Mouse (Mus musculus) intestine, embryonic 16.5 days (tissue): ENCODE measurements around the gene Paqr6. TPM values are rescaled to one million over a fixed set of nuclear protein-coding genes. Genes with fewer than 3 reads are reported as not detected.

Experiments used
- ATAC-seq: fragments of 200-750 bp; cut with Nextera tagmentation; 2 replicates; pipeline ENCODE4 v1.8.0; 2017; ENCODE audit warnings: moderate TSS enrichment, moderate library complexity
- H3K27ac ChIP-seq: fragments of 300-500 bp; sonication (generic); 2 replicates; pipeline ENCODE4 v1.5.1; 2014; ENCODE audit warnings: mild to moderate bottlenecking, low read length
- H3K27me3 ChIP-seq: fragments of 300-500 bp; sonication (generic); replicated peaks from 2 replicates; pipeline ENCODE4 v1.6.1; 2014; ENCODE audit warnings: low read length, control low read depth, mixed read lengths; ENCODE audit not compliant: control insufficient read depth, insufficient read depth
- H3K36me3 ChIP-seq: fragments of 300-500 bp; sonication (generic); 2 replicates; pipeline ENCODE4 v1.6.1; 2014; ENCODE audit warnings: low read length, control low read depth; ENCODE audit not compliant: control insufficient read depth, insufficient read depth
- H3K4me1 ChIP-seq: fragments of 300-500 bp; sonication (generic); 2 replicates; pipeline ENCODE4 v1.6.1; 2014; ENCODE audit warnings: low read length, control low read depth, mixed read lengths; ENCODE audit not compliant: control insufficient read depth, insufficient read depth
- H3K4me2 ChIP-seq: fragments of 300-500 bp; sonication (generic); 2 replicates; pipeline ENCODE4 v1.6.1; 2014; ENCODE audit warnings: low read depth, low read length, control low read depth
- H3K4me3 ChIP-seq: fragments of 300-500 bp; sonication (generic); 2 replicates; pipeline ENCODE4 v1.5.1; 2014; ENCODE audit warnings: mild to moderate bottlenecking, low read length
- H3K9ac ChIP-seq: fragments of 300-500 bp; sonication (generic); 2 replicates; pipeline ENCODE4 v1.6.1; 2014; ENCODE audit warnings: low read depth, low read length
- H3K9me3 ChIP-seq: fragments of 300-500 bp; sonication (generic); 2 replicates; pipeline ENCODE4 v1.6.1; 2016; ENCODE audit warnings: low read length, control low read depth; ENCODE audit not compliant: control insufficient read depth
- WGBS: fragments of 180-500 bp; shearing (Covaris S2); extraction: QIAGEN DNeasy Blood & Tissue Kit; methylation state at CpG from one replicate; pipeline ENCODE4 v1.1.7; 2014; 5-methylcytosine and 5-hydroxymethylcytosine counted together
- polyA plus RNA-seq: library from polyadenylated mRNA; unstranded; fragments of >200 nt; fragmentation: Nextera tagmentation; extraction: Ambion mirVana; gene quantifications from 2 replicates; pipeline ENCODE4 v1.2.1, GENCODE M21; 2015

Paqr6 gene
- polyA plus RNA-seq, 1 experiment from 2014 or later, result 5.1 TPM

DNA sequence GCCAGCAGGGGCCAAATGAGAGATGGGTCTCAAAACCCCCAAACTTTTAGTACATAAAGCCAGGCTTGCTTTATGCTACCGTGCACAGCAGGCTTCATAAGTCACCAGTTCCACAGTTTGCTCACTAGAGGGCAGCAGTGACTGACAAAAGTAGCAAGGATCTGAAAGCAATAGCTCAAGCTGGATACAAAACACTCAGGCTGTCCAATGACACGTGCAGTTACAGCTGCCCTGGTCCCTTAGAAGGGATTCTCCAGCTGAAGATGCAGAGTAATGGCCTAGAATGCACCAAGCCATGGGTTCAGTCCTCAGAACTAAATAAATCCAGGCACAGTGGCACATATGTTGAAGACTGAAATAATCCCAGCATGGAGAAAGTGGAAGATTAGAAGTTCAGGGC lies 42.7 kb downstream of the Paqr6 start:
- no peak overlapping the region for H3K4me3 ChIP-seq
- H3K27me3 ChIP-seq, result no peaks in the 10 kb centered on the region
- no peaks in the 10 kb centered on the region for H3K9me3 ChIP-seq
- 0% methylated on average over 2 of the region's 2 CpGs for WGBS
- peaks cover 25% of the 10 kb centered on the region for H3K4me1 ChIP-seq
- no peak overlapping the region for H3K27ac ChIP-seq
- H3K36me3 ChIP-seq, result peaks cover 4% of the 10 kb centered on the region
- no peak overlapping the region for H3K4me2 ChIP-seq
- no peak overlapping the region for H3K9ac ChIP-seq
- ATAC-seq, result no peak

DNA sequence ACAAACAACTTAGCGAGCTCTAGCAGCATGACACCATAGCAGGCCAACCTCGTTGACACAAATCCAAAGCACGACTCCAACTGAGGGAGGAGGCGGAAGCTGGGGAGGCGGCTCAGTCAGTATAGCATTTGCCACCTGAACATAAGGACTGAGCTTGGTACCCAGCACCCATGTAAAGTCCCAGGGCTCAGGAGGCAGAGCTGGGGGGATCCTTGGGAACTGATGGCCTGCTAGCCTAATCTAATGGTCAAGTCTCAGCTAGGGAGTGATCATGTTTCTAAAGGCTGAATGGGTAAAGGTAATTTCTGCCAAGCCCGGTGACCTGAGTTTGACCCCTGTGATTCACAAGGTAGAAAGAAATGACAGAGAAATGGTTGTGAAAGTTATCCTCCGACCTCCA lies 43.1 kb downstream of the Paqr6 start:
- H3K27ac ChIP-seq, result no peak overlapping the region
- 52% methylated on average over 7 of the region's 7 CpGs for WGBS
- no peak for ATAC-seq
- H3K36me3 ChIP-seq, result peaks cover 4% of the 10 kb centered on the region
- no peak overlapping the region for H3K4me2 ChIP-seq
- H3K9me3 ChIP-seq, result no peaks in the 10 kb centered on the region
- no peaks in the 10 kb centered on the region for H3K27me3 ChIP-seq
- peaks cover 25% of the 10 kb centered on the region for H3K4me1 ChIP-seq
- H3K4me3 ChIP-seq, result no peak overlapping the region
- H3K9ac ChIP-seq, result no peak overlapping the region

DNA sequence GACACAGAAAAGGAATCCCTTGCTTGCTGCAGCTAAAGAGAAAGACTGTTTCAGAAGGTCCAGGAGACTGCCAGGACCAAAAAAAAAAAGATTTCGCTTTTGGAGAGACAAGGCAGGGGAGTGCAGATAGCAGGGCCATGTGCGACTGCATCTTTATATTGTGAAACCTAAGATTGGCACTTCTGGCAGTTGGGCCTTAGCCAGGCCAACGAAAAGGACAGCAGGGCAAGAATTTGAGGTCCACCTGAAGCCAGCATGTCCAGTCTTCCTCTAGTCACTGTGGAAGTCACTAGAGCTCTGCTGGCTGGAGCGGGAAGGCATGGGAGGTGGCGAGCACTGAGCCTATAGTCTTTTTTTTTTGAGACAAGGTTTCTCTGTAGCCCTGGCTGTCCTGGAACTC lies 44.6 kb downstream of the Paqr6 start:
- peak overlapping the region; percentile 54 for H3K4me2 ChIP-seq
- peak overlapping the region; percentile 89 for H3K9ac ChIP-seq
- H3K27ac ChIP-seq, result peak overlapping the region; percentile 87; the same call in 1 of the 2 replicates
- peaks cover 1% of the 10 kb centered on the region for H3K36me3 ChIP-seq
- no peaks in the 10 kb centered on the region for H3K9me3 ChIP-seq
- peak overlapping the region; percentile 64 for H3K4me3 ChIP-seq
- WGBS, result 55% methylated on average over 5 of the region's 5 CpGs
- ATAC-seq, result no peak
- no peaks in the 10 kb centered on the region for H3K27me3 ChIP-seq
- peaks cover 25% of the 10 kb centered on the region for H3K4me1 ChIP-seq

DNA sequence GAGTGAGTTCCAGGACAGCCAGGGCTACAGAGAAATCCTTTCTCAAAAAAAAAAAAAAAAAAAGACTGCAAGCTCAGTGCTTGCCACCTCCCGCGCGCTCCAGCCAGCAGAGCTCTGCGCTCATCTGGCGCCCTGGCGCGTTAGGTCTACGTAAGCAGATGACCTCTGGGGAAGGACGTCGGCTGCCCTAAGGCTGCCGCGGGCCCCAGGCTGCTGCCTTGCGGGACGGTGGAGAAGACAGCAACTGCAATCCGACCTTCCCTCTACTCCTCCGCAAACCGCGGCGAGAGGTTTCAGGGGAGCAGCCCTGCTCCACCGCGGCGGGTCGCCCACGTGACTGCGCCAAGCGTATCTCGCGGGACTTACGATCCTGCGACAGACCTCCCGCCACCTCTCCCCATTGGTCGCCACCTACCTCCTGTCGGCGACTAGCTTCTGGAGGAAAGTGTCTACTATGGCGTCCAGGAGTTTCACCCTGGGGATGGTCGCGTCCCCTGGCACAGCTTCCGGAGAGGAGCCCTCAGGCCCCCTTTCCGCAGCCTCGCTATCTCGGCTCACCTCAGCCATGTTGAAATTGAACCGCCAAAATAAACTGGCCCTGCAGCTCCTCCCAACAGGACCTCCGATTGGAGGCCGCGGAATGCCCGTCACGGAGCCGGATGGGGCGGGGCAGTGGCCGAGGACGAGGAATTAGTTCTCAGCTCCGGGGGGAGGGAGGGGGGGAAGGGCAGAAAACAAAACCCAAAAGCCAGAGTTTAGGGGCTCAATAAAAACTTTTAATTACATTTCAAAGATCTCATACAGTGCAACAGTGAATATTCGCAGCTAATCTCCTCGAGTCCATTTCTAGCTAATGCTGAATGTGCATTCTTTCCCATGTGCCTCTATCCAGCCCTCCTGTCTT lies 45.6 kb downstream of the Paqr6 start, which contains the start of gene Pmf1:
Gene Pmf1 (minus strand): TSS at position 591 of the 904 bp plus-strand sequence.
- Histone ChIP-seq H3K9me3 (no peaks in the 10 kb centered on the region), H3K27me3 (no peaks in the 10 kb centered on the region), H3K27ac (peak within 1 kb of the TSS; percentile 87), H3K4me2 (peak within 1 kb of the TSS; percentile 54), H3K36me3 (no peaks in the 10 kb centered on the region), H3K9ac (peak within 1 kb of the TSS; percentile 89), H3K4me3 (peak within 1 kb of the TSS; percentile 64), H3K4me1 (peaks cover 25% of the 10 kb centered on the region)
- WGBS, result under 1% methylated on average over 54 of the region's 54 CpGs
- ATAC-seq, result peak; percentile 93

DNA sequence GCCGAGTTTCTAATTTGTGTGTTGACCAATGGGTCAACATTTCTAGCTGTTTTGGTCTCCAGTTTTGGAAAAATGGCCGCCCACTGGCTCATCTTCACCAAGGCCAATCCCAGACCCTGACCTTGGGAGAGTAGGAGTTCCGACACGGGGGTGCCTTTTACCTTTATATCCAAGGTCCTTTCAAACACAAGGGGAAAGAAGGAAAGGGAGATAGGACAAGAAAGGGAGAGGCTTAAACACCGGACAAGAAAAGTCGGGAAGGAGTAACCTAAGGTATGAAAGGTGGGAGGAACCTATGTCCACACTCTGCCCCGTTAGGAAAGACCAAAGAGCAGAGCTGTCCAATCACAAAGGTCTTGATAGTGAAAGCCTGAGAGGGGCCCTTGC lies 46.3 kb downstream of the Paqr6 start:
- Histone ChIP-seq H3K36me3 (no peaks in the 10 kb centered on the region), H3K9me3 (no peaks in the 10 kb centered on the region), H3K4me2 (peak overlapping the region; percentile 54), H3K27me3 (no peaks in the 10 kb centered on the region), H3K4me1 (peaks cover 30% of the 10 kb centered on the region), H3K9ac (peak overlapping the region; percentile 89), H3K27ac (peak overlapping the region; percentile 84), H3K4me3 (peak overlapping the region; percentile 64)
- 20% methylated on average over 7 of the region's 7 CpGs for WGBS
- ATAC-seq, result peak; percentile 26

DNA sequence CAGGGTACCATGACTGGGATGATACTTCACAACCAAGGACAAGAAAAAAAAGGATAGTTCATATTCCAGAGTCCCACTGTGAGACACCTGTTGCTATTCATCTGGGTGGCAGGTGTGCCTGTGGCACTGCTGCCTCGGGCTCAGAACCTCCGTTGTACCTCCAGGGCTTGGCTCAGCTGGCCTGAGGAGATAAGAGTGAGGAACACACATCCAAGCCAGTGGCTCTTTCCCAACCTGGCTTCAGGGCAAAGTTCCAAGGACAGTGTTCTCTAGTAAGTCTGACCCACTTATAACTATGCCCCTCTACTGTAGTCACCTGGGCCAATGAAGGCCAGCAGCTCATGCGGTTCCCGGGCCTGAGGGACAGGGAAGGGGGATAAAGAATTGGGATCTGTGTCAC lies 47.3 kb downstream of the Paqr6 start:
- Histone ChIP-seq H3K27ac (peak overlapping the region; percentile 25), H3K36me3 (peaks cover 4% of the 10 kb centered on the region; the same call in 1 of the 2 replicates), H3K4me3 (no peak overlapping the region), H3K9me3 (no peaks in the 10 kb centered on the region), H3K9ac (no peak overlapping the region), H3K27me3 (no peaks in the 10 kb centered on the region), H3K4me1 (peaks cover 36% of the 10 kb centered on the region), H3K4me2 (no peak overlapping the region)
- 72% methylated on average over 4 of the region's 4 CpGs for WGBS
- ATAC-seq, result no peak

DNA sequence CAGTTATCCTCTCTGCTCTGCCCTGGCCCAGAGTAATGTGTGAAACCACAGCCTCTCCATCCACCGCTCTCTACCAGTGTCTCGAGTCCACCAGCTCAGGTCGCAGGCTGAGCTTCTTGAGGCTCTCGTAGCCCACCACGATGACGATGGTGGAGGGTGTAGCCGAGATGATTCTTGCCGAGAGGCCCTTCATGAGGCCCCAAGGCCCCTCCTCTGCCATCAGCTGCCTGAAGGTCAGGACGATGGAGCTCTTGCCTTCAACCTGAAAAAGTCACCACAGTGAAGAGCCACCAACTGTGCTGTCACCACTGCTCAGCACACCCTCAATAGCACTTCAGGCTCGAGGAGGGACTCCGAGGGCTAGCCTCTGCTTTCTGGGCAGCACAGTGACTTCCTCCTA lies 48.3 kb downstream of the Paqr6 start:
- Histone ChIP-seq H3K4me2 (no peak overlapping the region), H3K9me3 (no peaks in the 10 kb centered on the region), H3K9ac (no peak overlapping the region), H3K4me1 (peaks cover 31% of the 10 kb centered on the region), H3K36me3 (peaks cover 5% of the 10 kb centered on the region), H3K27me3 (no peaks in the 10 kb centered on the region), H3K4me3 (no peak overlapping the region), H3K27ac (no peak overlapping the region)
- 83% methylated on average over 11 of the region's 11 CpGs for WGBS
- no peak for ATAC-seq

DNA sequence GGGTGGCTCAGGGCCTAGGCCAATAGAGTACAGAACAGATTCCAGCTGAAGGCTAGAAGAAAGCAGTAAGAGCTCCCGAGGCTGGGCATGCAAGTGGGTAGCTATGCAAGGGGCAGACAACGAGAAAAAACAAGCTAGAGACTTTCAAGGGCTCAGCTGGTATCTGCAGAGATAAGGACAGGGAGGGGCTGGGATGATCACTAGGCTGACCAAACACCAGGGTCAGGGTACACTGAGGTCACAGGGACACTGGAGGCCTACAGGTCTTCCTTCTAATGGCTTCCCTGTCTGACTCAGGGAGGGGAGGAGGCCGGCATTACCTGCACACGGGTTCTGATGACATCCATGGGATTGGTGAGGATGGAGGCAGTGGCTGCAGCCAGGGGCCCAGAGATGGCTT lies 51.3 kb downstream of the Paqr6 start:
- no peaks in the 10 kb centered on the region for H3K9me3 ChIP-seq
- ATAC-seq, result peak; percentile 54
- no peaks in the 10 kb centered on the region for H3K27me3 ChIP-seq
- H3K27ac ChIP-seq, result peak overlapping the region; percentile 57
- no peak overlapping the region for H3K4me3 ChIP-seq
- 0 out of 2 replicates have a peak overlapping the region, but pooled peaks have one; percentile 34 for H3K9ac ChIP-seq
- peaks cover 16% of the 10 kb centered on the region for H3K4me1 ChIP-seq
- no peak overlapping the region for H3K4me2 ChIP-seq
- WGBS, result 47% methylated on average over 4 of the region's 4 CpGs
- H3K36me3 ChIP-seq, result peaks cover 11% of the 10 kb centered on the region

DNA sequence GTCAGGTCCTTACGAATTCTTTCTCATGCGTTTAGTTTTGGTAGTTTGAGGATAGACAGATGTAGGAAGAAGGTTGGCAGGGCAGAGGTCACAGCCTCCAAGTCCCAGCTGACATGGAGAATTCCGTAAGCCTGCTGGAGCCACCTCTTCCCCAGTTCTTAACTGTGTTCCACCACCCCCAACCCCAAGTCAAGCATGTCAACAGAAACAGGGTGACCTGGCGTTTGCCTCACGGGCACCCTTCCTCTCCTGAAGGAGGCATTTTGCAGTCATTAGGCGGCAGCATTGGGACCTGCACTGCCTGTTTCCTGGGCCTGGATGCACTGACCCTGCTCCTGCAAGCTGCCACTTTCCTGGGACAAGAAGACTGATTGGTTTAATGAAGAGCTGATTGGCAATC lies 53.6 kb downstream of the Paqr6 start:
- no peaks in the 10 kb centered on the region for H3K27me3 ChIP-seq
- H3K4me1 ChIP-seq, result peaks cover 27% of the 10 kb centered on the region
- H3K27ac ChIP-seq, result no peak overlapping the region
- H3K36me3 ChIP-seq, result peaks cover 13% of the 10 kb centered on the region
- H3K9me3 ChIP-seq, result no peaks in the 10 kb centered on the region
- no peak overlapping the region for H3K4me2 ChIP-seq
- ATAC-seq, result no peak
- H3K4me3 ChIP-seq, result no peak overlapping the region
- H3K9ac ChIP-seq, result no peak overlapping the region
- WGBS, result 78% methylated on average over 6 of the region's 6 CpGs
